Mouse (Mus musculus): ENCODE measurements around the gene Gm1527. TPM values are rescaled to one million over a fixed set of nuclear protein-coding genes. Genes with fewer than 3 reads are reported as not detected.
"Not testable (repeated sequence)": the region's sequence is repeated elsewhere in the genome, so short reads cannot be mapped to it uniquely, and the experiment has no call there.

Gene Gm1527
- polyA plus RNA-seq (2012; rRNA removed): not detected in 2 replicates

DNA sequence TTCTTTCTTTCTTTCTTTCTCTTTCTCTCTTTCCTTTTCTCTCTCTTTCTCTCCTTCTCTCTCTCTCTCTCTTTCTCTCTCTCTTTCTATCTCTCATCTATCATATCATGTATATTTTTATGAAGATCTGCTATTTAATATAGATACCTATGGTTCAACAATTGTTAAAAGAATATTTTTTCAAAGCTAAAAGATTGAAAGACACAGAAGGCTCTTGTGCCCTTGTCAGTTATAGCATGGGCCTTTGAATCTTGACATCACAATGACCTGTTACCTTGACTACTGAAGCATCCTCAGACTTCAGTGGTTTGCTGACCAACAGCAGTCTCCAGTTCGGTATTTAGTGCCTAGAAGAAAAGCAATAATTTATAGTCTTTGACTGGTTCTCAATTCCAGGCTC lies at the start of gene Gm1527:
Gene Gm1527 (plus strand): TSS at position 301 of the 400 bp plus-strand sequence.
- Histone ChIP-seq H3K4me3 (replicated peaks; ENCODE audit: extremely low read depth, low read depth, low read length) (no peak within 1 kb of the TSS), H3K4me1 (ENCODE audit: control insufficient read depth, insufficient read depth, low read length) (no peaks in the 10 kb centered on the region)
- TF ChIP-seq CTCF (IDR thresholded peaks at IDR 0.05; ENCODE audit: insufficient read depth, low read length): no peak
- no peak for TF ChIP-seq POLR2A (IDR thresholded peaks at IDR 0.05; ENCODE audit: borderline replicate concordance, extremely low read depth, low read depth, low read length)
- 50% methylated on average over 1 of the region's 1 CpGs for WGBS
- DNase-seq: no peak

- DNase-seq: no peak
- 60% methylated on average over 8 of the region's 8 CpGs for WGBS
- Histone ChIP-seq H3K4me1 (ENCODE audit: control insufficient read depth, insufficient read depth, low read length) (no peaks in the 10 kb centered on the region), H3K4me3 (replicated peaks; ENCODE audit: extremely low read depth, low read depth, low read length) (no peak overlapping the region)
- TF ChIP-seq POLR2A (IDR thresholded peaks at IDR 0.05; ENCODE audit: borderline replicate concordance, extremely low read depth, low read depth, low read length): no peak
- TF ChIP-seq CTCF (IDR thresholded peaks at IDR 0.05; ENCODE audit: insufficient read depth, low read length): no peak
These were observed 49.2 kb upstream of the Gm1527 start for GRCm38 (mm10) chr3:28843231-28843630.

DNA sequence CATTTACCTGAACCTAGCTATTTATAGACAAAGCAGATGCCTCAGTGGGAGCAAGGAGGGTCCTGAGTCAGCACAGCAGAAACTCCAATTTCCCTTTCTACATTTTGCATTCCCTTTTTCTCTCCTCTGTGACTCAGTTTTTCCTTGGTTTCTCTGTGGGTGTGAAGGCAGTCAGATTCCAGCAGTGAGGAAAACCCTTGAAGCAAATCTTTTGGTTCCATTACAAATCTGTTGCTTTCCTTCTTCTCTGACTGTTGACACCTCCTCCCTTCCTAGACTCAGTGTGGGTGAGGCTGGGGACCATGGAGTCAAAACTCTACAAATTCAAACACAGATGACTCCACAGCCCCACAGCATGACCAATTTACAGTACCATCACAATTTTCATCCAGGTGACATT lies 45.3 kb upstream of the Gm1527 start:
- no peak for TF ChIP-seq POLR2A (IDR thresholded peaks at IDR 0.05; ENCODE audit: borderline replicate concordance, extremely low read depth, low read depth, low read length)
- TF ChIP-seq CTCF (IDR thresholded peaks at IDR 0.05; ENCODE audit: insufficient read depth, low read length): no peak
- DNase-seq: no peak
- Histone ChIP-seq H3K4me1 (ENCODE audit: control insufficient read depth, insufficient read depth, low read length) (no peaks in the 10 kb centered on the region), H3K4me3 (replicated peaks; ENCODE audit: extremely low read depth, low read depth, low read length) (no peak overlapping the region)

- not testable (repeated sequence) for DNase-seq; H3K4me1 ChIP-seq (ENCODE audit: control insufficient read depth, insufficient read depth, low read length); H3K4me3 ChIP-seq (replicated peaks; ENCODE audit: extremely low read depth, low read depth, low read length)
- WGBS: 87% methylated on average over 3 of the region's 3 CpGs
These were observed 40.2 kb upstream of the Gm1527 start for GRCm38 (mm10) chr3:28852174-28852573.

DNA sequence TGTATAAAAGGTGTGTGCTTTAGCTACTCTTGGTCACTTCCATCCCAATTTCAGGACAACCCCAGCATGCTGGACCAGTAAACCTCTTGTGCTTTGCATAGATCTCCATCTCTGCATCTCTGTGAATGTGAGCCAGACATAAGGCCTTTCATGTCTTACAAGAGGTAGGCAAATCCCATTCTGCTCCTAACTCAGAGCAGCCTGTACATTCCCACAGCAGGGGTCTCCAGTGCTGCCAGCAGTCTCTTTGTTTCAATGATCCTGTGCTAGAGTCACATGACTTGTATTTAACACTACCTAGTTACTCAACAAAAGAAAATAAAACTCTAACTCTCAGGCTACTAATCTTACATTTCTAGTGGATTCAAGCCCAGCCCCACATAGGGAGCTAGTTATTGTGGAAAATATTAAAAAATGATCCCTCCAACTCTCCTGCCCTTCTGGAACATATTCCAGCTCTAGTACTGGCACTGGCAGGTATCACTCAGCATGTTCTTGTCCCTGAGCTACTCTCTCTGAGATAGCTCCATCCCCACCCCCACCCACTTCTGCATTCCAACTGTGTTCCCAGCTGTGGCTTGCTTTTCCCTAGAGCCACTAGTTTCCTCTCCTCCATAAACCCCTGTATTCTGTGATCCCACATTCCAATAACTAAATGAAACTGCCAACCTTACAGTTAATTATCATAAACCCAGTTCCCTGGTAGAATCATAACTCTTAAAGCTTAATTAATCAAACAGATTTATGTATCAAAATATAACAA lies 32.6 kb upstream of the Gm1527 start:
- not testable (repeated sequence) for DNase-seq; H3K4me3 ChIP-seq (replicated peaks; ENCODE audit: extremely low read depth, low read depth, low read length); H3K4me1 ChIP-seq (ENCODE audit: control insufficient read depth, insufficient read depth, low read length)

GRCm38 (mm10) chr3:28896966-28897365 lies 4.5 kb downstream of the Gm1527 start:
- not testable (repeated sequence) for DNase-seq; H3K4me3 ChIP-seq (replicated peaks; ENCODE audit: extremely low read depth, low read depth, low read length); H3K4me1 ChIP-seq (ENCODE audit: control insufficient read depth, insufficient read depth, low read length)
- WGBS: 55% methylated on average over 6 of the region's 6 CpGs

DNA sequence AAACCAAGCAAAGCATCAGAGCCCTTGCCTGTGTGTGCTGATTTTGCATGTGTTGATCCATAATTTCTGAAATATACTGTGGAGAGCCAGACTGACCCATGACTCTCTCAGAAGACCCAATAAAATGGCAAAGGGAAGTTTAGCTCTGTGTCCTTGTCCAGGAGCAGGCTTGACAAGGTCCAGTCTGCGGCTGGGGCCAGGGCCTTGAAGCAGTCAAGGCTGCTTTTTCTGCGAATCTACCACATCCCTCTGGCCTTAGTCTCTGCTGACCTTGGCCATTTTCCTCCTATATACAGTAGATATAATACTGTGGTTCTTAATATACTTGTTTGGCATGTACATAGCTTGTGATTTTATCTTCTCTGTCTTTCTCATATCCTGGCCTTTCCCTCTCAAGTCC lies 73.5 kb downstream of the Gm1527 start:
- no peak overlapping the region for H3K4me3 ChIP-seq (replicated peaks; ENCODE audit: extremely low read depth, low read depth, low read length)
- WGBS: 79% methylated on average over 2 of the region's 2 CpGs
- DNase-seq: no peak
- no peaks in the 10 kb centered on the region for H3K4me1 ChIP-seq (ENCODE audit: control insufficient read depth, insufficient read depth, low read length)
- TF ChIP-seq POLR2A (IDR thresholded peaks at IDR 0.05; ENCODE audit: borderline replicate concordance, extremely low read depth, low read depth, low read length): no peak
- no peak for TF ChIP-seq CTCF (IDR thresholded peaks at IDR 0.05; ENCODE audit: insufficient read depth, low read length)

DNA sequence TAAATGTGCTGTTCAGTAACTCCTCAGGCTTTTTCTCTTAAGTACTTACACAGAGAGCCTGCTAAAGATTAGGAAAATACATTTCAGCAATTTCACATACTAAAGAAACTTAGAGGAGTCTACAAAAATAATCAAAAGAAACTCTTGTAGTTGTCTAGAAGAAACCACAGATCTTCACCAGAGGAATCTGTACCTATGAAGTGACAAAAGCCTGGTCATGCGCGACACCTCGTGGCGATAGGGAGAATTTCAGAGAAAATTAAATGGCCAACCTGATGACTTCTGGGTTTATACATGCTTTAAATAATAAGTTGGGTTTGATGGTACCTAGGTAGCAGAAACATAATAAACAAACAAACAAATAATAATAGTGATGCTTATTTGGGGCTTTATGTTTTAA lies 76.4 kb downstream of the Gm1527 start:
- no peaks in the 10 kb centered on the region for H3K4me1 ChIP-seq (ENCODE audit: control insufficient read depth, insufficient read depth, low read length)
- H3K4me3 ChIP-seq (replicated peaks; ENCODE audit: extremely low read depth, low read depth, low read length): no peak overlapping the region
- DNase-seq: peak; percentile 13
- TF ChIP-seq POLR2A (IDR thresholded peaks at IDR 0.05; ENCODE audit: borderline replicate concordance, extremely low read depth, low read depth, low read length) (no peak), CTCF (IDR thresholded peaks at IDR 0.05; ENCODE audit: insufficient read depth, low read length) (peak; percentile 53)
- WGBS: under 1% methylated on average over 4 of the region's 4 CpGs

Other genes with a start within 250 kb of the Gm1527 start
- 0.09 TPM in 1 of 2 replicates, not detected in the other for gene Slc2a2, start 194.7 kb upstream of the Gm1527 start, polyA plus RNA-seq (2012; rRNA removed)
- gene Eif5a2, start 111.3 kb upstream of the Gm1527 start, polyA plus RNA-seq (2012; rRNA removed): 1.4 and 2.0 TPM in 2 replicates
- gene Rpl22l1, start 87.2 kb upstream of the Gm1527 start, polyA plus RNA-seq (2012; rRNA removed): 6.4 and 8.4 TPM in 2 replicates
- 0.80 and 1.2 TPM in 2 replicates for gene Egfem1, start 189.4 kb downstream of the Gm1527 start, polyA plus RNA-seq (2012; rRNA removed)

All from lung, adult 2 months (tissue).